12 mouse cellular contexts compared by ENCODE assay signal in the genomic region with DNA sequence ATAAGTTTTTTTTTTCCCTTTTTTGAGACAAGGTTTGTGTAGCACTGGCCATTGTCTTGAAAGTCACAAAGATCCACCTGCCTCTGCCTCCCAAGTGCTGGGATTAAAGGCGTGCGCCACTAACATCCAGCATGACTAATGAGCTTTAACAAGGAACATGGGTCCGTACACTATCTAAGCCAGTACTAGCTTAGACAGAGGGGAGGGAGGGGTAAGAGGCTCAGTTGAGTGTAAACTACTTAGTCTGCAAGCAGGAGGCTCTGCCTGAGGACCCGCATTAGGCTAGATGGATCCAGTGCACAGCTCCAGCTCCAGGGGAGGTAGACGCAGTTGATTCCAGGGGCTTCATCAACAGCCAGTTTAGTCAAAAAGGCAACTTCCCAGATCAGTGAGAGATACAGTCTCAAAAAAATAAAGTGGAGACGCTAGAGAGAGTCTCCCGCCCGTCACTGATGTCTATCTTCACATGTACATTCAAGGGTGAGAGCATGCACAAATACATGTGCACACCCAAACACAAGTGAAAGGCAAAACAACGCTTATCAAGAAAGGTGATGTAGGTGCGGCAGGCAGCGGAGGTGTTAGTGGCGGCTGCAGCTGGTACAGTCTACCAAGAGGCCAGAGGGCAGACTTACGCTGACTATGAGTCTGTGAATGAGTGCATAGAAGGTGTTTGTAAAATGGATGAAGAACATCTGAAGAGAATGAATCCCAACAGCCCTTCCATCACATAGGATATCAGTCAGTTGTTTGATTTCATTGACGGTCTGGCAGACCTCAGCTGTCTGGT.
"Had no signal": no experiment of that assay in that cellular context is flagged by ENCODE, and none has a peak within 500 bp of the region (broad histone marks: within the 10 kb centered on the region; RNA-seq: fewer than 3 reads in every experiment).

No protein-coding gene starts in this region.

- H3K9me3 ChIP-seq: limb, embryonic 12.5 days; midbrain, embryonic 12.5 days had no signal

- H3K9ac ChIP-seq: limb, embryonic 12.5 days; midbrain, embryonic 12.5 days had no signal

- H3K27ac ChIP-seq: limb, embryonic 12.5 days; midbrain, embryonic 12.5 days had no signal

- DNase-seq: kidney, adult 11 months; kidney, postnatal 14 days; layer of hippocampus, postnatal 36 days; lung, adult 2 months; lung, postnatal 36 days; right cerebral cortex, postnatal 4 days; spleen, adult 18-20 months; thymus, adult 2 months; thymus, postnatal 36 days had no signal

- H3K4me2 ChIP-seq: limb, embryonic 12.5 days; midbrain, embryonic 12.5 days had no signal

- ATAC-seq: lung, postnatal 0 days had no signal

- H3K27me3 ChIP-seq: limb, embryonic 12.5 days; midbrain, embryonic 12.5 days had no signal

- H3K4me3 ChIP-seq: limb, embryonic 12.5 days; midbrain, embryonic 12.5 days had no signal
